Mouse (Mus musculus) kidney, embryonic 15.5 days (tissue): ENCODE measurements around the gene Sdr39u1. TPM values are rescaled to one million over a fixed set of nuclear protein-coding genes. Genes with fewer than 3 reads are reported as not detected.
A peak's percentile ranks its signal among the peaks of the same experiment; 100 is the strongest.

Experiments
- ATAC-seq: fragments of 200-750 bp; cut with Nextera tagmentation; replicated peaks from 2 replicates; pipeline ENCODE4 v1.8.0; 2017; ENCODE audit warnings: moderate TSS enrichment; ENCODE audit not compliant: low FRiP score
- H3K27ac ChIP-seq: fragments of 300-500 bp; sonication (generic); 2 replicates; pipeline ENCODE4 v1.5.1; 2015; ENCODE audit warnings: mild to moderate bottlenecking, inconsistent platforms
- H3K27me3 ChIP-seq: fragments of 300-500 bp; sonication (generic); 2 replicates; pipeline ENCODE4 v1.6.1; 2015; ENCODE audit warnings: inconsistent platforms
- H3K36me3 ChIP-seq: fragments of 300-500 bp; sonication (generic); 2 replicates; pipeline ENCODE4 v1.6.1; 2015; ENCODE audit warnings: inconsistent platforms
- H3K4me1 ChIP-seq: fragments of 300-500 bp; sonication (generic); 2 replicates; pipeline ENCODE4 v1.6.1; 2015; ENCODE audit warnings: inconsistent platforms
- H3K4me2 ChIP-seq: fragments of 300-500 bp; sonication (generic); 2 replicates; pipeline ENCODE4 v1.6.1; 2015; ENCODE audit warnings: moderate library complexity, mild to moderate bottlenecking, inconsistent platforms
- H3K4me3 ChIP-seq: fragments of 300-500 bp; sonication (generic); replicated peaks from 2 replicates; pipeline ENCODE4 v1.5.1; 2015; ENCODE audit warnings: mild to moderate bottlenecking, inconsistent platforms
- H3K9ac ChIP-seq: fragments of 300-500 bp; sonication (generic); 2 replicates; pipeline ENCODE4 v1.6.1; 2015; ENCODE audit warnings: mild to moderate bottlenecking, inconsistent platforms
- H3K9me3 ChIP-seq: fragments of 300-500 bp; sonication (generic); replicated peaks from 2 replicates; pipeline ENCODE4 v1.6.1; 2016; ENCODE audit warnings: inconsistent platforms
- WGBS: fragments of 180-500 bp; shearing (Covaris S2); methylation state at CpG from one replicate; pipeline ENCODE4 v1.1.7; 2015; ENCODE audit warnings: mixed read lengths; 5-methylcytosine and 5-hydroxymethylcytosine counted together
- polyA plus RNA-seq: library from polyadenylated mRNA; unstranded; fragments of >200 nt; fragmentation: Nextera tagmentation; extraction: Ambion mirVana; gene quantifications from 2 replicates; pipeline ENCODE4 v1.2.1, GENCODE M21; 2015

Gene Sdr39u1
- polyA plus RNA-seq, 1 experiment from 2014 or later = 63.8 TPM

DNA sequence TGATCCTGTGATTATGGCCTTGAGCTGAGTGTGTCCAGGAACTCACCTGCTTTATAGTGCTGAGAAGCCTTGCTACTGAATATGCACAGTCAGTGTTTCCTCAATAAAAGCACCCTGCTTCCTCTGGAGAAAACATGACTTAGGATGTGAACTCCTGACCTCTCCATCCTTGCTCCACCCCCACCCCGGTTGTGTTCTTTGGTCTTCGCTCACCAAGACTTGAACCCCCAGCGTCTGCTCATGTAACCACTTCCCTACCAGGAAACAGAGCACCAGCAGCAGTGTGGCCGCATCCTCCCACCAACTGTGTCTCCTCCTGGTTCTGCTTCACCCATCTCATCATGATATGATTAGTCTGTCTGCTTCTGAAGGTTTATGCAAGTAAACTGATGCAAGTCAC lies 13.3 kb upstream of the Sdr39u1 start:
- H3K9me3 ChIP-seq = no peaks in the 10 kb centered on the region
- no peak for ATAC-seq
- 38% methylated on average over 4 of the region's 4 CpGs for WGBS
- H3K4me2 ChIP-seq = no peak overlapping the region
- H3K36me3 ChIP-seq = no peaks in the 10 kb centered on the region
- H3K27me3 ChIP-seq = no peaks in the 10 kb centered on the region
- H3K4me3 ChIP-seq = no peak overlapping the region
- H3K9ac ChIP-seq = no peak overlapping the region
- H3K27ac ChIP-seq = no peak overlapping the region
- no peaks in the 10 kb centered on the region for H3K4me1 ChIP-seq

DNA sequence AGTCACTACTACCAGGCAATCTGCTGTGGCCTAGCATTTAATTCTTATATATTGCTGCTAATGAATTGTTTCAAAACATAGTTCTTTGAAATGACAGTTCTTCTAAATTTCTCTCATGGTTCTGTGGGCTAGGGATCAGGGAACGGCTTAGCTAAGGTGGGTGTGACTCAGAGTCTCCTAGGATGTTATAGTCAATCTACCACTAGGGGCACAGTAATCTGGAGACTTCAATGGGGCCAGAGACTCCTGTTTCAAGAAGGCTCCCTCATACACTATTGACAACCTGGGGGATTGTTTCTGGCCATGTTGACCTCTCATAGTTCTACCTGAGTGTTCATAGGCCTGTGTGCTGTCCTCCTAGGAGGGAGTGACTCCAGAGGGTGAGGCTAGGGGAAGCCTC lies 5.4 kb upstream of the Sdr39u1 start:
- Histone ChIP-seq H3K9me3 (no peaks in the 10 kb centered on the region), H3K27ac (no peak overlapping the region), H3K4me1 (peaks cover 8% of the 10 kb centered on the region), H3K4me3 (no peak overlapping the region), H3K4me2 (no peak overlapping the region), H3K27me3 (peaks cover 5% of the 10 kb centered on the region; the same call in 1 of the 2 replicates), H3K9ac (no peak overlapping the region), H3K36me3 (no peaks in the 10 kb centered on the region)
- no peak for ATAC-seq
- 21% methylated on average over 1 of the region's 1 CpGs for WGBS

DNA sequence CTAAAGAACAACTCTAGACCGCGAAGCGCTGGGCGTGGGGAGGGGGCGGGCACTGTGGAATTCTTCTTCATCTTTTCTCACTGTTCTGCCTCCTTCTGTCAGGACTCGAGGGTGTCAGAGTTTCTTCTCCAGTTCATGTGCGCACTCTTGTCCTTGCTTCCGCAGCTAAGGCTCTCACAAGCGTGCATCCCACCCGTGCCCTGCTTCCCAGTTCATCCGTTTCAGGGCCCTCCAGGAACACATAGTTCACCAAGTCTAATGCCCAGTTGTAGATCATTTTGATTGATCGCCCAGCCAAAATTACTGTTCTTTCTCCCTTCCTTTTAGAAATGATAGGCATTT lies 292 bp upstream of the Sdr39u1 start:
- peaks cover 32% of the 10 kb centered on the region for H3K36me3 ChIP-seq
- 0 out of 2 replicates have a peak, but pooled peaks cover 5% of the 10 kb centered on the region for H3K27me3 ChIP-seq
- H3K4me3 ChIP-seq = peak overlapping the region; percentile 55
- peak; percentile 28; the same call in 1 of the 2 replicates for ATAC-seq
- peak overlapping the region; percentile 90 for H3K27ac ChIP-seq
- WGBS = 5% methylated on average over 12 of the region's 12 CpGs
- peak overlapping the region; percentile 67 for H3K9ac ChIP-seq
- peaks cover 23% of the 10 kb centered on the region for H3K4me1 ChIP-seq
- no peaks in the 10 kb centered on the region for H3K9me3 ChIP-seq
- H3K4me2 ChIP-seq = peak overlapping the region; percentile 92

DNA sequence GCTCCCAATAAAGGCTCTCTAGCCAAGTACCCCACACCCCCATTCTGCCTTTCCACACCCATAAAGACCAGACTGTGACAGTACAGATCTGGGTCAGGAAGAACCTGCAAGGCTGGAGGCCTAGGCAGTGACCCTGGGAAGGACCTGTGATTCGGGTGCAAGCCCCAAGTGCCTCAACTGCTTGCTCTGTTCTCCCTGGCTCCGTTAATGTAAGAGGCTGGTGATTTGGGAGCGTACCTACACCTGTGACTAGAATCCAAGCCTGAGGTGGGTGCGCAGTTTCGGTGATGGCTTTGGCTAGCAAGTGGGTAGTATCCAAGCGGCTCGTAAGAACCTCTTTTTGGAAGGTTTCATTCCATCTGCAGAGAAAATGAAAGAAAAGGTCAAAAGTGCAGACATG lies 1.1 kb downstream of the Sdr39u1 start:
- peak overlapping the region; percentile 92 for H3K4me2 ChIP-seq
- H3K4me3 ChIP-seq = no peak overlapping the region
- peaks cover 23% of the 10 kb centered on the region for H3K4me1 ChIP-seq
- ATAC-seq = no peak
- no peaks in the 10 kb centered on the region for H3K9me3 ChIP-seq
- H3K27ac ChIP-seq = peak overlapping the region; percentile 90; the same call in 1 of the 2 replicates
- WGBS = 89% methylated on average over 7 of the region's 7 CpGs
- peaks cover 46% of the 10 kb centered on the region for H3K36me3 ChIP-seq
- peak overlapping the region; percentile 67; the same call in 1 of the 2 replicates for H3K9ac ChIP-seq
- H3K27me3 ChIP-seq = no peaks in the 10 kb centered on the region

DNA sequence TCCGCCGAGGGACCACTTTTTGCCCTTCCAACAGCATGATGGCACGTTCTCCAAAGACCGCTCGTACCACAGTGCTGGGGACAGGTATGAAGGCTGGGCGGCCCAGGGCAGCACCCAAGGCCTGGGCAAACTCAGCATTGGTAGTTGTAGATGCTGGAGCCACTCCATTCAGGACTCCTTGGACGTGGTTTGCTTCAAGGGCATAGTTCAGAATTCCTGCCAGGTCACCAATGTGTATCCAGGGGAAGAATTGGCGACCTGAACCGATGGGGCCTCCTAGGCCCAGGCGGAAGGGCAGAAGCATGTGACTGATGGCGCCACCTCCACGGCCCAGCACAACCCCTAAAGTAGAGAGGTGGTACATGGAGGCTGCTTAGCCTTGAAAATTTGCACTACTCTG lies 2.4 kb downstream of the Sdr39u1 start:
- no peaks in the 10 kb centered on the region for H3K27me3 ChIP-seq
- peaks cover 23% of the 10 kb centered on the region for H3K4me1 ChIP-seq
- no peak overlapping the region for H3K4me3 ChIP-seq
- 90% methylated on average over 12 of the region's 12 CpGs for WGBS
- no peak overlapping the region for H3K4me2 ChIP-seq
- no peak for ATAC-seq
- H3K9me3 ChIP-seq = no peaks in the 10 kb centered on the region
- H3K9ac ChIP-seq = no peak overlapping the region
- no peak overlapping the region for H3K27ac ChIP-seq
- peaks cover 56% of the 10 kb centered on the region for H3K36me3 ChIP-seq

DNA sequence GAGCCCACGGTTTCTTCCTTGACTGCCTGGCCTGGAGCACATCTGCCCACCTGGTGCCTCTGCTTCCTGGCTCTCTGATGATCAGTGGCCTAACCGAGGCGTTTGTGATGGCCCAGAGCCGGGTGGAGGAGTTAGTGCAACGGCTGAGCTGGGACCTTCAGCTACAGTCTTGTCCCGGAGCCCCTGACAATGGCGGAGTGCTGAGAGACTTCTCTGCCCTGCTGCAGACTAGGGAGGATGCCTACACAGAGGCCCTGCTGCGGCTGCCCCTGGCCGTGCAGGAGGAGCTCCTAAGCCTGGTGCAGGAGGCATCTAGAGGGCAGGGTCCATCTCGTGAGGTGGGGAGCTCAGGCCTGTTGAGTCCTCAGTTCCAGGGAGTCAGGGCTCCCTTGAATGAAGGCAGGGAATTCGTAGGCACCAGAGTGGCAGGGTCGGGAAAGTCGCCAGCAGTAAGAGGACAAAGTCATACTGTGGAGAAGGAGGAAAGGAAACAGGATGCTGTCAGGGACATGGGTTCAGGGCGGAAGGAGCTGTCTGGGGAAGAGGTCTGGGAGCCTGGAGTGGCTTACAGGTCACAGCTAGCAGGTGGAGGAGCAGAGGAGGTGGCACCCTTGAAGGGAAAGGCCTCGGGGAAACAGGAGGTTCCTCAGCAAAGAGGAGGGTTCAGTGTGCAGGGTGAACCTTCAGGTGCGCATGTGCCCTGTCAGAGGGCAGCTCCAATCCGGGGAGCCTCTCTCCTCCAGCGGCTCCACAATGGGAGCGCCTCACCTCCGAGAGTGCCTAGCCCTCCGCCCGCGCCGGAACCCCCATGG lies 13.3 kb downstream of the Sdr39u1 start:
- Histone ChIP-seq H3K27ac (peak overlapping the region; percentile 99; the same call in 1 of the 2 replicates), H3K9me3 (no peaks in the 10 kb centered on the region), H3K4me2 (peak overlapping the region; percentile 83), H3K27me3 (no peaks in the 10 kb centered on the region), H3K9ac (peak overlapping the region; percentile 87), H3K4me1 (peaks cover 36% of the 10 kb centered on the region), H3K36me3 (peaks cover 58% of the 10 kb centered on the region), H3K4me3 (peak overlapping the region; percentile 81)
- ATAC-seq = no peak
- WGBS = 82% methylated on average over 24 of the region's 24 CpGs

DNA sequence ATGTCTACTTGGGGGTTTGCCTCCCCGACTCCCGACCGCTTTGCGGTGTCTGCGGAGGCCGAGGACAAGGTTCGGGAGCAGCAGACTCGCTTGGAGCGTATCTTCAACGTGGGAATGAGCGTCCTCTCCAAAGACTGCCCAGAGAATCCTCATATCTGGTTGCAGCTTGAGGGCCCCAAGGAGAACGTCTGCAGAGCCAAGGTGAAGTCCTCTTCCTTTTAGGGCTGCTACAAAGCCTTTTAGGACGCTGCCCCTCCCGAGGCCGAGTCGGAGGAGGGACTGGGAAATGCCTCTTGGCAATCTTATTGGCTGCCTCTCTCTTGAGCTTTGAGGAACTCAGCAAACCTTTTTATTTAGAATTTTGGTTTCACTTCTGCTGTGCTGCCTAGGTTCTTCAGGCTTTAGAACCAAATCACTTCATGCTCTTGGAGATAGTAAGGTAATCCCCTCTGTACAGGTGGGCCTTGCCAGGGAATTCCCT lies 14.3 kb downstream of the Sdr39u1 start:
- 6% methylated on average over 16 of the region's 16 CpGs for WGBS
- Histone ChIP-seq H3K27ac (peak overlapping the region; percentile 99), H3K9ac (peak overlapping the region; percentile 87), H3K4me1 (peaks cover 36% of the 10 kb centered on the region), H3K4me3 (peak overlapping the region; percentile 81), H3K36me3 (peaks cover 49% of the 10 kb centered on the region), H3K9me3 (no peaks in the 10 kb centered on the region), H3K27me3 (no peaks in the 10 kb centered on the region), H3K4me2 (peak overlapping the region; percentile 83)
- ATAC-seq = no peak

DNA sequence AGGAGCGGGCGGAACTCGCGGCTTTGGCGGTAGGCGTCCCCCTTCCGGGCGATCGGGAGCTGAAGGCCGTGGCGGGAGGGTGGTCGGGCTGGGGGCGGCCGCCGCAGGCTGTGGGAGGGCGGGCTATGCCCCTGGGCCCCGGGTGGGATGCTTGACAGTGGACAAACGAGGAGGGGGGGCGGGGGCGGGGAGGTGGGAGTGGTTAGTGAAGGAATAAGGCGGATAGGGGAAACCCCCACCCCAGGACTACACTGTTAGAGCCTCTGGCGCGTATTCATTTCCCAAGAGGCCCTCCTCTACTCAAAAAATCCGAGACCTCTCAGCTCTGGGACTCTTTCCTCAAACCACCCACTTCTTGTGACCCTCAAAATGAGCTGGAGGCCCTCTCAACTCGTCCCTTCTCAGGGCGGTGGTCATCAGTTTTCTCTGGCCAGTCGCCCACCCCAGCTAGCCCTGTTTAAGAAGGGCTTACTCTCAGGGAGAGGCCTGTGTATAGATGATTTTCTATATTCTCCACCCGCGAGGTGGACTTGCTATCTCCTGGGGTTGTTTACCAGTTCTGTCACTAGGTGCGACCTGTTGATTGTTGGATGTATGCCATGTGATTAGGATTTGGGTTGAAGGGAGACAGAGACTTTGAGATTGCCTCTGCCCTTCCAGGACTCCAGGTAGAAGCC lies 14.8 kb downstream of the Sdr39u1 start:
- peak overlapping the region; percentile 83 for H3K4me2 ChIP-seq
- H3K27me3 ChIP-seq = no peaks in the 10 kb centered on the region
- H3K9ac ChIP-seq = peak overlapping the region; percentile 87
- peaks cover 36% of the 10 kb centered on the region for H3K4me1 ChIP-seq
- H3K27ac ChIP-seq = peak overlapping the region; percentile 99
- ATAC-seq = peak; percentile 81
- H3K4me3 ChIP-seq = peak overlapping the region; percentile 81
- peaks cover 43% of the 10 kb centered on the region for H3K36me3 ChIP-seq
- H3K9me3 ChIP-seq = no peaks in the 10 kb centered on the region
- WGBS = under 1% methylated on average over 26 of the region's 30 CpGs

DNA sequence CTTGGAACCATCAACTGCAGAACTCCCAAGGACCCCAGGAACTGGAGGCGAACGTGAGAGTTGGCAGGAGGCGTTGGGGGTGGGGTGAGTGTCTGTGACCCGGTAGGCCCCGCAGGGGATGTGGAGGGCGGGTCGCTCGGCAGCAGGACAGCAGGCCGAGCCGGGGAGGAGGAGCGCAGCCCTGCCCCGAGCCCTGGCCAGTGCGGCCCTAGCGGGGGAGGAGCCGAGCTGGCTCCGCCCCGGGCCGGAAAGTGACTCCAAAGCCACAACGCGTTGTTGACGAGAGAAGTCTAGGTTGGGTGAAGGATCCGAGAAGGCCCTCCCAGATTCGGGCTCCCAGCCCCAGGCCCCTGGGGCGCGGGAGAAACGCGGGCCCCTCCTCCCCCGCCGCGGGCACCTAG lies 15.4 kb downstream of the Sdr39u1 start, which contains the start of gene Khnyn:
Gene Khnyn, plus strand, starts transcription at position 235 of the 401 bp plus-strand sequence.
- Histone ChIP-seq H3K4me1 (peaks cover 36% of the 10 kb centered on the region), H3K9ac (peak within 1 kb of the TSS; percentile 87), H3K9me3 (no peaks in the 10 kb centered on the region), H3K4me3 (peak within 1 kb of the TSS; percentile 81), H3K27ac (peak within 1 kb of the TSS; percentile 99), H3K36me3 (peaks cover 38% of the 10 kb centered on the region), H3K27me3 (no peaks in the 10 kb centered on the region), H3K4me2 (peak within 1 kb of the TSS; percentile 83)
- peak; percentile 96 for ATAC-seq
- WGBS = 1% methylated on average over 29 of the region's 30 CpGs

DNA sequence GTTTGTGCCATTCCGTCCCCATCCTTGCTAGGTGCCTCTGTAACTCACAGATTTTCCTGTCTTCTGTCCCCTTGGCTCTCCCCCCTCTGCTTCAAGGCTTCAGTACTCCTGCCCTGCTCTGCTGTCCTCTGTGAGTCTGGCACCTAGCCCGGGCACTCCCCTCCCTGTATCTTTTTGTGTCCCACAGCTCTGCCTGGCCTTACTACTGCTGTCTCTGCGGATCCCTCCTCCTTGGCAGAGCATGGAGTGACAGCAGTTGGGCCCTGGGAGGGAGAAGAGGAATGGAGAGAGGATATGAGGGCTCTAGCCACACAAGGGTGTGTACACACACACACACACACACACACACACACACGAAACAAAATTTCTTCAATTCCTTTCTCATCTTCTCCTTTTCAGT lies 15.9 kb downstream of the Sdr39u1 start, which contains the start of gene Cbln3:
Gene Cbln3, minus strand, starts transcription at position 227 of the 400 bp plus-strand sequence.
- no peaks in the 10 kb centered on the region for H3K27me3 ChIP-seq
- ATAC-seq = peak; percentile 47
- H3K9me3 ChIP-seq = no peaks in the 10 kb centered on the region
- H3K4me1 ChIP-seq = peaks cover 36% of the 10 kb centered on the region
- H3K36me3 ChIP-seq = peaks cover 32% of the 10 kb centered on the region
- H3K9ac ChIP-seq = peak within 1 kb of the TSS; percentile 87
- WGBS = 30% methylated on average over 4 of the region's 4 CpGs
- H3K27ac ChIP-seq = peak within 1 kb of the TSS; percentile 99
- peak within 1 kb of the TSS; percentile 83 for H3K4me2 ChIP-seq
- peak within 1 kb of the TSS; percentile 81 for H3K4me3 ChIP-seq

DNA sequence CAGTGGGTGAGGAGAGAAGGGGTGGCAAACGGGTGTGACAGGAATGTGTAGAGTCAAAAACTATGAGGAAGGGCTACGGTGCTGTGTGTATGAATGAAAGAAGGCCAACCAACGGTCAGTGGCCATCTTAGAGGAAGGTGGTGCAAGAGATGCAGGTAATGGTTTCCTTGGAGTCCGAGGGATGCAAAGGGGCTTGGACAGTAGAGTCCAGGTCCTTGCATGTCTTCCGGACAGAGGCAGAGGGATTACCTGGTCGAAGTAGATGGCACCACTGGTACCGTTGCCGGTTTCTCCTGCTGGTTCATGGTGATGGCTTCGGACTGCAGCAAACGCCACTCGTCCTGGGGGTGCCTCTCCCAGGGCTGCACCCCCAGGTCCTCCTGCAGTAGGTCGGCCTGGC lies 16.4 kb downstream of the Sdr39u1 start:
- Histone ChIP-seq H3K4me2 (no peak overlapping the region), H3K36me3 (peaks cover 27% of the 10 kb centered on the region), H3K9ac (no peak overlapping the region), H3K27ac (peak overlapping the region; percentile 99), H3K4me3 (0 out of 2 replicates have a peak overlapping the region, but pooled peaks have one; percentile 81), H3K9me3 (no peaks in the 10 kb centered on the region), H3K4me1 (peaks cover 37% of the 10 kb centered on the region), H3K27me3 (no peaks in the 10 kb centered on the region)
- WGBS = 88% methylated on average over 12 of the region's 12 CpGs
- ATAC-seq = no peak; the same call in 1 of the 2 replicates

DNA sequence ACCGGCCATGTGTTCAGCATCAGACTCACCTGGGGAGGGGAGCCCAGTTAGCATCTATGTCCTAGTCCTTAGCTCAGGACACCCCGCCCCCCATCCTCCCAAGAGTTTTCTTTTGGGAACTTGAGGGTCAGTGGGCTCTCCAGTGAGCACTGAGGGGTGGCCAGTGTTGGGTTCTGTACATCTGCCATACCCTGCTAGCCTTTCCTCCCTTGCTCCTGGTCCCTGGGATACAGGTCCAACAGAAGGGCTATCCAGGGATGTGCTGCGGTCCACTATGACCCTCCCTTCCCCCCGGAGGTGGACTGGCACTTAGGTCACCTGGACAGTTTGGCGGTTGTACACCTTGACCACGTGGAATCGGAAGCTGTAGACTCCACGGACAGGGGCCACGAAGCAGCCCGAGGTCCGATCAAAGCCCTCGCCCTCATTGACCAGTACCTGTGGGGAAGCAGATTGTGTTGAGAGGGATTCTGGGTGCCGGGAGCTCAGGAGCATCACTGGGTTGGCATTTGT lies 16.9 kb downstream of the Sdr39u1 start:
- Histone ChIP-seq H3K27ac (0 out of 2 replicates have a peak overlapping the region, but pooled peaks have one; percentile 99), H3K27me3 (no peaks in the 10 kb centered on the region), H3K4me3 (no peak overlapping the region), H3K4me1 (peaks cover 42% of the 10 kb centered on the region), H3K4me2 (no peak overlapping the region), H3K36me3 (peaks cover 23% of the 10 kb centered on the region), H3K9me3 (no peaks in the 10 kb centered on the region), H3K9ac (no peak overlapping the region)
- 94% methylated on average over 13 of the region's 13 CpGs for WGBS
- no peak for ATAC-seq
